Mouse (Mus musculus) limb, embryonic 11.5 days (tissue): ENCODE measurements around the gene Nlk. TPM values are rescaled to one million over a fixed set of nuclear protein-coding genes. Genes with fewer than 3 reads are reported as not detected.

Experiments
- ATAC-seq: fragments of 200-750 bp; cut with Nextera tagmentation; 2 replicates; pipeline ENCODE4 v1.8.0; 2017; ENCODE audit warnings: low read depth; ENCODE audit not compliant: insufficient number of reproducible peaks, low FRiP score, low TSS enrichment
- DNase-seq: peaks from one replicate; pipeline ENCODE4 v3.0.0-alpha.2; 2015; ENCODE audit warnings: low spot score
- H3K27ac ChIP-seq: fragments of 300-500 bp; sonication (generic); replicated peaks from 2 replicates; pipeline ENCODE4 v1.5.1; 2014; ENCODE audit warnings: low read depth, mild to moderate bottlenecking, low read length
- H3K27me3 ChIP-seq: fragments of 300-500 bp; sonication (generic); 2 replicates; pipeline ENCODE4 v1.6.1; 2014; ENCODE audit warnings: mild to moderate bottlenecking, low read length, mixed read lengths; ENCODE audit not compliant: control insufficient read depth, insufficient read depth
- H3K36me3 ChIP-seq: fragments of 300-500 bp; sonication (generic); 2 replicates; pipeline ENCODE4 v1.6.1; 2014; ENCODE audit warnings: mild to moderate bottlenecking, low read length, moderate library complexity, mixed read lengths; ENCODE audit not compliant: control insufficient read depth, insufficient read depth
- H3K4me1 ChIP-seq: fragments of 300-500 bp; sonication (generic); 2 replicates; pipeline ENCODE4 v1.6.1; 2014; ENCODE audit warnings: low read length, mixed read lengths; ENCODE audit not compliant: control insufficient read depth, insufficient read depth
- H3K4me2 ChIP-seq: fragments of 300-500 bp; sonication (generic); 2 replicates; pipeline ENCODE4 v1.6.1; 2014; ENCODE audit warnings: low read depth, mild to moderate bottlenecking, moderate library complexity; ENCODE audit not compliant: severe bottlenecking
- H3K4me3 ChIP-seq: fragments of 300-500 bp; sonication (generic); 2 replicates; pipeline ENCODE4 v1.5.1; 2014; ENCODE audit warnings: low read depth, low read length
- H3K9ac ChIP-seq: fragments of 300-500 bp; sonication (generic); 2 replicates; pipeline ENCODE4 v1.6.1; 2014; ENCODE audit warnings: mild to moderate bottlenecking, low read length
- H3K9me3 ChIP-seq: fragments of 300-500 bp; sonication (generic); 2 replicates; pipeline ENCODE4 v1.6.1; 2016; ENCODE audit warnings: low read length; ENCODE audit not compliant: control insufficient read depth
- WGBS: fragments of 180-500 bp; shearing (Covaris S2); extraction: QIAGEN DNeasy Blood & Tissue Kit; methylation state at CpG from one replicate; pipeline ENCODE4 v1.1.7; 2014; 5-methylcytosine and 5-hydroxymethylcytosine counted together
- polyA plus RNA-seq: library from polyadenylated mRNA; unstranded; fragments of >200 nt; fragmentation: Nextera tagmentation; extraction: Ambion mirVana; gene quantifications from 2 replicates; pipeline ENCODE4 v1.2.1, GENCODE M21; 2014

The Nlk gene
- polyA plus RNA-seq, 1 experiment from 2014 or later = 14.2 TPM

DNA sequence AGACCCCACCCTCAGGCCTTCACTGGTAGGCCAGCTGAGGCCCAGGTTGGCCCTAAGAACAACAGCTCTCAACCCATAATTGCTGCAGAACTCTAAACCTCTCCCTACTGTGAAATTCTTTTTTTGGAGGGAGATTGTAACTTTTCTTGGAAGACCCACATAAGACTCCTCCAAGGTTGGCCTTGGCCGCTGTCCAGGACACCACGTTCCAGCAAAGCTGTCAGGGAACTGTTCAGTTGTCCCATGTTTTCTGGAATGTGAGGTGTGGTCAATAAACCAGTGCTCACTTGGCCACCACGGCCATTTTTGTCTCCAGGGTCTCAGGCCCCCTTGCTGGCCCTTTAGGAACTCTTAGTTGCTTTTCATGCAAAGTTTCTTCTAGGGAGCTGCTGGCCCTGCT lies 175.3 kb downstream of the Nlk start:
- no peak for ATAC-seq
- H3K36me3 ChIP-seq = peaks cover 42% of the 10 kb centered on the region
- H3K27ac ChIP-seq = no peak overlapping the region
- 92% methylated on average over 3 of the region's 3 CpGs for WGBS
- no peaks in the 10 kb centered on the region for H3K4me1 ChIP-seq
- no peak for DNase-seq
- no peak overlapping the region for H3K4me3 ChIP-seq
- H3K9me3 ChIP-seq = no peaks in the 10 kb centered on the region
- H3K9ac ChIP-seq = no peak overlapping the region
- H3K27me3 ChIP-seq = no peaks in the 10 kb centered on the region
- H3K4me2 ChIP-seq = no peak overlapping the region

DNA sequence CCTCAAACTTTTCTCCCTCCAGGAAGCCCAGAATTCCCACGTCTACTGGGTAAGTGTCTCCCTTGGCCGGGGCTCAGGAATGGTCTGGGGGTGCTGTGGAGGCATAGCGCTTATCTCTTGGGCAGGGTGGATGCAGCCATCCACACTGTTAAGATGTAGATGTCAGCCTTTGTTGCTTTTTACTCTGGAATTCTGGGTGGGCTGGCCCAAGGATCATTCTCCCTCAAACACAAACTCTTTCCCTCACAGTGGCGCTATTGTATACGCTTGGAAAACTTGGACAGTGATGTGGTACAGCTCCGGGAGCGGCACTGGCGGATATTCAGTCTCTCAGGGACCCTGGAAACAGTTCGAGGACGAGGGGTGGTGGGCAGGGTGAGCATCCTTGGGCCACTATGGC lies 178.2 kb downstream of the Nlk start:
- DNase-seq (no peak), ATAC-seq (no peak)
- no peaks in the 10 kb centered on the region for H3K4me1 ChIP-seq
- no peak overlapping the region for H3K9ac ChIP-seq
- no peak overlapping the region for H3K27ac ChIP-seq
- no peak overlapping the region for H3K4me2 ChIP-seq
- no peaks in the 10 kb centered on the region for H3K9me3 ChIP-seq
- no peaks in the 10 kb centered on the region for H3K27me3 ChIP-seq
- peaks cover 46% of the 10 kb centered on the region for H3K36me3 ChIP-seq
- whole genome bisulfite sequencing = 95% methylated on average over 10 of the region's 10 CpGs
- no peak overlapping the region for H3K4me3 ChIP-seq

Other genes with a start within 250 kb of the Nlk start
- 14.9 and 16.2 TPM in 2 replicates for gene Slc46a1, start 231.7 kb downstream of the Nlk start, polyA plus RNA-seq
- 2.2 and 2.5 TPM in 2 replicates for gene Sarm1, start 199.6 kb downstream of the Nlk start, polyA plus RNA-seq
- 0.41 TPM in 1 of 2 replicates, not detected in the other for gene Vtn, start 198.3 kb downstream of the Nlk start, polyA plus RNA-seq
- gene Sebox, start 193.9 kb downstream of the Nlk start, polyA plus RNA-seq = not detected in 2 replicates
- 62.0 and 66.5 TPM in 2 replicates for gene Tmem199, start 185.2 kb downstream of the Nlk start, polyA plus RNA-seq
- 164 and 165 TPM in 2 replicates for gene Poldip2, start 185.2 kb downstream of the Nlk start, polyA plus RNA-seq
- 84.3 and 85.1 TPM in 2 replicates for gene Tnfaip1, start 161.0 kb downstream of the Nlk start, polyA plus RNA-seq
- 128 and 130 TPM in 2 replicates for gene Ift20, start 161.0 kb downstream of the Nlk start, polyA plus RNA-seq
- gene Tmem97, start 146.6 kb downstream of the Nlk start, polyA plus RNA-seq = 83.3 and 83.8 TPM in 2 replicates
- gene Ccnq, start 54.4 kb upstream of the Nlk start, polyA plus RNA-seq = 35.3 and 41.3 TPM in 2 replicates
- gene Lyrm9, start 129.2 kb upstream of the Nlk start, polyA plus RNA-seq = 12.8 and 15.2 TPM in 2 replicates
- 0.92 and 0.95 TPM in 2 replicates for gene Nos2, start 223.4 kb upstream of the Nlk start, polyA plus RNA-seq